Mouse (Mus musculus) v-Abl transformed pro-B cells (cell line): ENCODE results near the gene Tpmt.

Experiments
- in situ Hi-C, 2 experiments: fragments of 400-800 bp; cut with MboI; formaldehyde crosslinking; loops; one replicate each; pipeline ENCODE4 v1.15.1; 2025; ENCODE audit not compliant: unreplicated experiment in 2 of 2

Gene Tpmt

DNA sequence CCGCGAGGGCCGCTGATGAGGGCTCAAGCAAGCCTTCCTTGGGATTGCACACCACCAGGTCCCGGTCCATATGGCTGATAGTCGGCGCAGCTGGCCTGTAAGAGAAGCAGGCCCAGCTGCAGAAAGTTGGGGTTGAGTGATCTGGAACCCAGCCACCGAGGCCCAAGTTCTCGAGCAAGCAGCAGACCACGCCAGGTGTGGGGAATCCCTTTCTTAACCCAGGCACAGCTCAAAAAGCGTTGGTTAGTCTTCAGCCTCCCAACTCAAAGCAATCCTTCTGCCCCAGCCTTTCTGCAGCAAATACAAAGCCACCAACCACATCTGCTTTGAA is at the start of gene Tpmt:
Gene Tpmt (minus strand): TSS at position 121 of the 331 bp plus-strand sequence.
- in situ Hi-C loops: loop anchor here (10.0 to 25.0 kb wide), 4 partner anchors 60 to 1082 kb away; partner anchors contain the start of genes Dek (in 2 of the 2), Fam8a1 (in 2 of the 2), Nup153 (in 2 of the 2) and Atxn1 (in 1 of the 2)

DNA sequence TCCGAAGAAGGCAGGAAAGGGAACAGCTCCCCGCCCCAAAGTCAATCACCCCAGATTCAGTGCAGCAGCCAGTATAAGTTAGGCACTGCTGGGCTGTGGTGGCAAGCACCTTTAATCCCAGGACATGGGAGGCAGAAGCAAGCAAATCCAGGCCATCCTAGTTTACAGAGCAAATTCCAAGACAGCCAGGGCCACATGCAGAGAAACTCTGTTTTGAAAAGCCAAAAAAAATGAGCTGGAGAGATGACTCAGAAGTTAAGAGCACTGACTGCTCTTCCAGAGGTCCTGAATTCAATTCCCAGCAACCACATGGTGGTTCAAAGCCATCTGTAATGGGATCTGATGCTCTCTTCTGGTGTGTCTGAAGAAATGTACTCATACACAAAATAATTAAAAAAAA is 49.3 kb upstream of the Tpmt start:
- in situ Hi-C loops: no loop called here

DNA sequence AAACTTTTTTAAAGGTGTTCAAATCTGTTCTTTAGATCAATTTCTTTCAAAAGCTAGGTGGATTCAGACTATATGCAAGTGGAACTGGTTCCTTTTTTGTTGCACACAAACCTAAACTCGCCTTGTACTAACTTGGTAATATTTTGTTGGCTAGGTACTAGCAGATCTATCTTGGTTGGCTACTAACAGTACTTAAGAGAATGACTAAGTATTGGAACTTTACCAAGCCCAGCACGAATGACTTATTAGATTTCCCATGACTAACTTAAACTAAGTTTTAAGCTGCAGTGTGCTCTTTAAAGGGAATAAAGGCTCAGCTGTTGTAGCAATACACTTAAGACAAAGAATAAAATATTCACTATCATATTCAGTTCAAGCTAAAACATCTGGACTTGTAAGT is 44.7 kb upstream of the Tpmt start:
- in situ Hi-C loops: loop anchor here in 1 of 2 experiments (10.0 kb wide), 1 partner anchor 196 kb away; no protein-coding TSS in a partner anchor

DNA sequence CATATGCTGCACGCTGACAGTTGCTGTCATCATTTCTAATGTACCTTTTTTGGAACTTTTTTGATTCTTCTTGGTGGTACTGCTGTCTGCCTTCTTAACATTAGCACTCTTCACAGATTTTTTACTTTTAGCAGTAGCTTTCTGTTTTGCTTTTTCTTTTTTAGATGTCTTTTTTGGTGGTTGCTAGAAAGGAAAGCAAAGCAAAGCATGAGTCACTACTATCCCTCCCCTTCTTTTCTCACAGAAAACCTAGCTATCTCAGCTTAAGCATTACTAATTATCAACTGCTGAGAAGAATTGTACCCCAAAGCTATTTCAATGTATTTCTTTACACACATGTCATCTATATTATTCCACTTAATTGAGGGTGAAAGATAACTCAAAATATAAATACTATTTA is 43.9 kb upstream of the Tpmt start:
- in situ Hi-C loops: loop anchor here in 1 of 2 experiments (10.0 kb wide), 1 partner anchor 196 kb away; no protein-coding TSS in a partner anchor

DNA sequence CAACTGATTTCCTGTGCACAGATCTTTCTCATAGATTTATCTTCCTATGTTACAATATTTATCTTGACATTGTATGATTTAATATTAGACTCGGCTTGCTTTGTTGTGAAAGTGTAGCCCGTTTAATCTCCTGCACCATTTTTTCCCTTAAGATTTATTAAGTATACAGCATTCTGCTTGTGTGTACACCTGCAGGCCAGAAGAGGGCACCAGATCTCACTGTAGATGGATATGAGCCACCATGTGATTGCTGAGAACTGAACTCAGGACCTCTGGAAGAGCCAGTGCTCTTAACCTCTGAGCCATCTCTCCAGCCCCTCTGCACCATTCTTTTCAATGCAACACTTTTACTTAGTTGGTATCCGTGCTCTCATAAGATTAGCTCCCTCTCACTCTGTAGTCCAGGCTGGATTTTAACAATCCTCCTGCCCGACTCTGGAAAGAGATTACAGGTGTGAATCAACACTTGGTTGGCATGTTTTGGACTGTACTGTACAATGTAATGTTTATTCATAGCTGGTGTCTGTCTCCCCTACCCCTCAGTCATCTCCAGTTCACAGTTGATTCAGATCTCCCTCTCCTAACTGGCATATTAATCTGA is 36.5 kb upstream of the Tpmt start:
- in situ Hi-C loops: loop anchor here in 1 of 2 experiments (10.0 kb wide), 1 partner anchor 204 kb away; no protein-coding TSS in a partner anchor

DNA sequence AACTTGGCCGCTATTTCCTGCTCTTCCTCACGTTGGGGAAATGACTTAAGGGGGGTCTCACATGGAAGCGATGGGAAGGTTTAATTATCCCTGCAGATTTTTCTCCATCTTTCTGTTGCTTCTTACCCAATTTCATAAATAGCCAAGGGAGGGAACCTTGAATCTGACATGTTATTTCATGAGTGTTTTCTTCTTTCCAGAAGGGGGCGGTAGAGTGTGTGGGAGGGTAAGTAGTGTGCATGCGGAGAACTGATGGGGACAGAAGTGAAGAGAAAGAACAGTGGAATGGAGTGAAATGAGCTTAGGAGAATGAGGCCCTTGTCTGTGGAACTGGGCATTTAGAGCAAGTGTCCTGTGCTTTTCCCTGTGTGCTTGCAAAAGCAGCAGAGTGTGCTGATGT is 34.3 kb upstream of the Tpmt start:
- in situ Hi-C loops: loop anchor here in 1 of 2 experiments (10.0 kb wide), 1 partner anchor 206 kb away; no protein-coding TSS in a partner anchor

DNA sequence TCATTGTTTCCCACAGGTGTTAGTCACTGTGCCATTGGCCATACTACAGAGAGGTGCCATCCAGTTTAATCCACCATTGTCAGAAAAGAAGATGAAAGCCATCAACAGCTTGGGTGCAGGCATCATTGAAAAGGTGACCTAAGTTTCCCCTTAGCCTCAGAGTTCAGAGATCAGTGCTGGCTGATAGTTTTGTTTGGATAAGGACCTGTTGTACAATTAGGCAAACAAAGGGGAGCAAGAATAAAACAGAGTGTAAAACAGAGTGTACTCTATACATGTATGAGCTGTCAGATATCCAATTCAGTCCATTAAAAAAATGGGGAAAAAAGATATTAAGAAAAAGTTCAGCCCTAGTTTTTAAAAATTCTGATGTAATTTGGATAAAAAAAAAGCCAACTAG is 32.8 kb upstream of the Tpmt start:
- in situ Hi-C loops: loop anchor here in 1 of 2 experiments (10.0 kb wide), 1 partner anchor 207 kb away; no protein-coding TSS in a partner anchor

DNA sequence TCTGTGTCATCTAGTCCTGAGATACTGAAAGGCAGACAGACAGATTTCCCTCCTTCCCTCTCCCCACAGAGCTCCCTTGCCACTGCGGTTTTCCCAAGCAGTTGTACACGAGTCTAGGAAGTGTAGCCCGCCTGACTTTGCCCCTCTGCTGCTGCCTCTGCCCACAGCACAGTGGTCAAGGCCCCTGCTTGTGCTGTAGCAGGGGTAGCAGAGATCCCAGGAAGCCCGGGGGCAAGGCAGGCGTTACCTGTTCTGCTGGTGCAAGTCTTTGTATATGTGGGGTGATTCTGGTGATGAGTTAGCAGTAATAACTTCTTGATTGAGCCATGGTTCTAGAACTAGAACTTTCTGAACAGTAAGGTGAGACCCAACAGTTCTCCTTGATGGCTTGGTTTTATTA is 31.6 kb upstream of the Tpmt start:
- in situ Hi-C loops: loop anchor here in 1 of 2 experiments (10.0 kb wide), 1 partner anchor 209 kb away; no protein-coding TSS in a partner anchor

DNA sequence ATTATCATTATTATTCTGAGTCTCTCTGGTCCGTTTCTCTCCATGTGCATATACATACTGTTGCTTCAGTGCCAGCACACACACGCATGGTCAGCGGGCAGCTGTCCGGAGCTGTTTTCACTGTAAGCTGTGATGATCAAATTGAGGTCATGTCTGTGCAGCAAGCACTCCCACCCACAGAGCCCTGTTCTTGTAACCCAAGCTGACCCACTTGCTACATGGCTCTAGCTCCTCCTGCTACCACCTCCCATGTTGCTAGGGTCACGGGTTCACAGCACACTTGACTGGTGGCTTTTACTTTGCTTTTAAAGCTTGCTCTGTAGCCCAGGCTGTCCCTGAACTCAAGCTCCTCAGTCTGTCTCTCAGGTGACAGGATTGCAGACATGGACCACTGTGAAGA is 27.9 kb upstream of the Tpmt start:
- in situ Hi-C loops: loop anchor here in 1 of 2 experiments (10.0 kb wide), 1 partner anchor 212 kb away; no protein-coding TSS in a partner anchor

DNA sequence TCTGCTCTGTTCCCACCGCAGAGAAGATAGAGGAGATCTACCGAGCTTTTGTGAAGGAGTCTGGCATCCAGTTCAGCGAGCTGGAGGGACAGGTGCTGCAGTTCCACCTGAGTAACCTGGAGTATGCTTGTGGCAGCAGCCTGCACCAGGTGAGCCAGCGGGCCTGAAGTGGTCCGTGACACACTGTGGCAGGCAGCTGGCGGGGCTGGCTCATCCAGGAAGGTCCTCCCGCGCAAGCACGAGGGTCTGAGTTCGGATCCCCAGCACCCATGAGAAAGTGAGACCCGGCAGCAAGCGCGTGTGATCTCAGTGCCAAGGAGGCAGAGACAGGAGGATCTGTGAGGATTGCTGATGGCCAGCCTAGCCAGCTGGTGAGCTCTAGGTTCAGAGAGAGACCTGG is 27.3 kb upstream of the Tpmt start:
- in situ Hi-C loops: loop anchor here in 1 of 2 experiments (10.0 kb wide), 1 partner anchor 213 kb away; no protein-coding TSS in a partner anchor

DNA sequence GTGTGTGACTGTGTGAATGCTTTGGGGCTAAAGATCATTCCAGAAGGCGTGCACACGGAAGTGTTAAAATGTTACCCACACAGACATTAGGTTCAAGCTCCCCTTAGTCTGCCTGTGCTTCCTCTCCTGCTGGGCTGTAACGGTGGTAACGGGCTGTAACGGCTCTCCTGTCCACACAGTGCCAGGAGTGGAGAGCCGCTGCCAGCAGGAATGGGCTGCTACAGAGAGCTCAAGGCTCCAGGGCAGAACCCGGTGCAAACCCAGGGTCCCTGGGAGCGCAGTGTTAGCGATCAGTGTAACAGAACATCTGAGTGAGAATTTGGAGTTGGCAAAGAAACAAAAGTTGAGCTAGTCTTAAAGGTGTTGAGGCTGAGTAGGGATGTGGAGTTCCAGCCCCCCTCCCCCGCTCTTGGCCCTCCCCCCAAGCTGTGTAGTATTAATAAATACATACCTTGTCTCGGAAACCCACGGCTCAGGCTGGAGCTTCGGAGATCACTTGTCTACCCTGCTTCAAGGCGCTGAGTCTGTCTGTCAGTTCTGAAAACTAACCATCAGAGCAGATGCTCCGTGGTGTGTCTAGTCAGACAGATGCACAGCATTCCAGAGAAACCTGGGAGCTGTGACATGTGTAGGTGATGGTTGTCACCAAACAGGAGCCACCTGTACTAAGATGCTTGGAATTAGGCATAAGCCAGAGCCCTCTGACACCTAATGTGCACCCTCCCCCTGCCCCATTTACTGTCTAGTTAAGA is 26.0 kb upstream of the Tpmt start:
- in situ Hi-C loops: loop anchor here in 1 of 2 experiments (10.0 kb wide), 1 partner anchor 214 kb away; no protein-coding TSS in a partner anchor

DNA sequence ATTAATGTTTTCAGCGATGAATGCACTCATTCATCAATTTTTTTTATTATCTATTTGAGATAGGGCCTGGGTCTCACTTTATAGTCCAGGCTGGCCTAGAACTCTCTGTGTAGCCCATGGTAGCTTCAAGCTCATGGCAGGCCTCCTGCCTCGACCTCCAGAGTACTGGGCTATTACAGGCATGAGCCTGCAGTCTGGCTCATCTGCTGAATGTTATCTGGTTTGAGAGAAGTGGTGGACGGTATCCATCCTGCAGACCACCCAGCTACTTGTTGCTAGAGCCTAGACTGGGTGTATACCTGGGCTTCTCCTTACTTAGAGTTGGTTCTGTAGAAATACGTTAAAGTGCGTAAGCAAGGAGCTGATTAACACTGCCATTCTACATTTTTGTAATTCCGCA is 22.5 kb upstream of the Tpmt start:
- in situ Hi-C loops: no loop called here

DNA sequence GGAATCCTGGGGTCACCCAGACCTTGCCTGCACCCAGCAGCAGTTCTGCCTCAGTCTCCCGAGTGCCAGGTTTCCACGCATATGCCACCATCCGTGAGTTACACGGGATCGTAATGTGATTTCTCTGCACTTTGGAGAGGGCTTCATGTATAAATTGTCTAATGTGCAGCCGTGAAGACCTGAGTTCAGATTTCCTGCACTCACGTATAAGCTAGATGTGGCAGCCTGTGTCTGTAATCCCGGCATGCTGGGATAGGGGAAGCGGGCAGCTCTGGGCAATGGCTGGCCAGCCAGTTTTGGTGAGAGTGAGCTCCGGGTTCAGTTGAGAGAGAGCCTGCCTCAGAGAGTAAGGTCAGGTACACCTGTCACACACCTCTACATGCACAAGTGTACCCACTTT is 22.0 kb upstream of the Tpmt start:
- in situ Hi-C loops: no loop called here

DNA sequence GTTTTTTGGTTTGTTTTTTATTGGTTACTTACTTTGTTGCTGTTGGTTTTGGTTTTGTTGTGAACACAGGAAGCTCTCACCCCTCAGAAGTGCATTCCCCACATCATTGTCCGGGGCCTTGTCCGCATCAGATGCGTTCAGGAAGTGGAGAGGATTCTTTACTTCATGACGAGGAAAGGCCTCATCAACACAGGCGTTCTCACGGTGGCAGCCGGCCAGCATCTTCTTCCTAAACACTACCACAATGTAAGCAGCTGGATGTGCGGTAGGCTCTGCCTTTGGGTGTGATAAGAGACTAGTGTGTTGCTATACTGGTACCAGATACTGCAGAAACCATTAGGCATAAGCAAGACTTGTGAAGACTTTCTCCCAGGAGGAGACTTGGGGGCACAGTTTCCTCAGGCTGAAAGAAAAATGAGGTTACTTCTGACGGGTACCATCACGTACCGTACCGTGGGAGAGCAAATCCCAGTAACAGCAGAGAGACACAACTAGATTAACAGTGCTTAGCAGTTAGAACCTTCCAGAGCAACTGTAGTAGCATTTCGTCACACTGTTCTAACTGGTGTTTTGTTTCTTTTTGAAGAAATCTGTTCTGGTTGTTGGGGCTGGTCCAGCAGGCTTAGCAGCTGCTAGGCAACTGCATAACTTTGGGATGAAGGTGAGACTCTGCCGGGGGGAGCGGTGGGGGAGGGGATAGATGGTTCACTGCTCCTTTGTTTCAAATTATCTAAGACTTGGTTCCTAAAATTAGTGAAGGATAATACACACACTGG is 19.6 kb upstream of the Tpmt start:
- in situ Hi-C loops: no loop called here

DNA sequence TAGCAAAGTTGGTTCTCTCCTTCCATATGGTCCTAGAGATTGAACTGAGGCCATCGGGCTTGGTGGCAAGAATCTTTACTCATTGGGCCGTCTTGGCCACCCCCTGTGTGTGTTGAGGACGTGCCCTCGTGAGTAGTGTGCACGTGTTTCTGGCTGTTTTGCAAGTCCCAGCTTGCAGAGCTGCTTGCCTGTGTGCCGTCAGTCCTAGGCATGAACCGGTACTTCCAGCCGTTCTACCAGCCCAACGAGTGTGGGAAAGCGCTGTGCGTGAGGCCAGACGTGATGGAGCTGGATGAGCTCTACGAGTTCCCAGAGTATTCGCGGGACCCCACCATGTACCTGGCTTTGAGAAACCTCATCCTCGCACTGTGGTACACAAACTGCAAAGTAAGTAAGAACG is 18.2 kb upstream of the Tpmt start:
- in situ Hi-C loops: no loop called here

DNA sequence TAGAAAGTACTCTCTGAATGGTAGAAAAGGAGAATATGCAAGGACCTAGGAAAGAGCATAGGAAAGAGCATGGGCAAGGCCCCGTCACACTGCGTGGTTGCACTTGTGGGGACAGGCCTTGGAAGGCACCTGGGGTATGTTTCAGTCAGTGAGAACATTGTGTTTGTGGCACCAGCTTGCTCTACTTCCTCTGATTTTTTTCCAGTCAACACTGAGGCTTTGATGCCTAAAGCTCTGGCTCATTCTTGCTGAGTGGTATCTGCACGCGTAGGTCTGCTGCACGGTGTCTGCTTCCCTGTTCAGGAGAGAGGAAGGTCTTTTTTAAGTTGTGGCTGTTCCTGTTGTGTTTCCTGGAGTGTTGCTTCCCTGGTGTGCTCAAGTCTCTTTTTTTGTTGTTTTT is 12.2 kb upstream of the Tpmt start:
- in situ Hi-C loops: no loop called here

DNA sequence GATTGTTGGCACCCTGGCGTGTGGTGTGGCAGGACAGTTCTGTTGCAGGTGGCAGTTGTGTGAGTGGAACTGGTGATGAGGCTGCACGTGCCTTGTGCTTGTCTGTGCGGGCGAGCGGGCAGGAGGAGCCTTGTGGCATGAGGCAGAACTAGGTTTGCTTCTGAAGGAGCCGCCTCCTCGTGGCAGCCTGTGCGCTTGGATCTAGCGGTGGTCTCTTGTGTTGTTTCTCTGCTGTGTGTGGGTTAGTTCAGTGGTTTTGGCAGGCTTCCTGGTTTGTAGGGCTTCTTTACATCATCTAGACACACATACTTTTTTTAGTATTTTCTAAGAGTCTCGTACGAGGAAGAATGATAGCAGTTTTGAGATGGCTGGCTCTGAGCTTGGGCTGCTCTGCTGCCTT is 11.6 kb upstream of the Tpmt start:
- in situ Hi-C loops: no loop called here

DNA sequence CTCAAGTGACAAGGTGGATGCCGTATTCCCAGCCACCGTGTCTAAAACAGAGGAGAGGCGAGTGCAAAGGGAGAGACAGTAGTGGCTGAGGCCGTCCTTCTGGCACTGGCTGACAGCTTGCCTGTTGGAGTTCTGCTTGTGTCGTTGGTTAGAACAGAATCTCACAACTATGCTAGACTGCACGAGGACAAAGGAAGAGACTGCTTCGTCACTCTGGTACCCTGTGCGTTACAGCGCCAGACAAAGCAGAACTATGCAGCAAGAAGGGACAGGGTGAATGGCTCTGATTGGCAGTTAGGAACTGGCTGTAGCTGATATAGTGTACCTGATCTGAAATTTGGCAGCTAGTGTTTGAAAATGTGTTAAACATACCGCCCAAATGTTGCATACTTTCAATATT is 9.4 kb upstream of the Tpmt start:
- in situ Hi-C loops: no loop called here

DNA sequence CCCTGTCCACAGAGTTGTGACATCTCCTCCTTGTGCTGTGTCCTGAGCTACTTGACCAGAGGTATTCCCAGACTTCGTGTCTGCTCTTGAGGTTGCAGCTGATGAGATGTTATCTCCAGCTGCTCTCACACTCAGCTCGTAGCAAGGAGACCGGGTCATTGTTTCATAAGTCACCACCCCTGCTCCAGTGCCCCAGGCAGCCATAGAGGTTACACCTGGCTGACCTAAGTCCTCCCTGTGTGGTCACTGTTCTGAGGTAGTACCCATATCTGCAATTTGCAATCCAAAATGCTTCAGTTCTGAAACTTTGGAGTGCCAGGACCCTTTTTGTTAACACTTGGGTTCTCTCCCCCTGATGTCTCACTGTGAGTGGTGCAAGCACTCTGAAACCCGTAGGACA is 5.5 kb upstream of the Tpmt start:
- in situ Hi-C loops: no loop called here

DNA sequence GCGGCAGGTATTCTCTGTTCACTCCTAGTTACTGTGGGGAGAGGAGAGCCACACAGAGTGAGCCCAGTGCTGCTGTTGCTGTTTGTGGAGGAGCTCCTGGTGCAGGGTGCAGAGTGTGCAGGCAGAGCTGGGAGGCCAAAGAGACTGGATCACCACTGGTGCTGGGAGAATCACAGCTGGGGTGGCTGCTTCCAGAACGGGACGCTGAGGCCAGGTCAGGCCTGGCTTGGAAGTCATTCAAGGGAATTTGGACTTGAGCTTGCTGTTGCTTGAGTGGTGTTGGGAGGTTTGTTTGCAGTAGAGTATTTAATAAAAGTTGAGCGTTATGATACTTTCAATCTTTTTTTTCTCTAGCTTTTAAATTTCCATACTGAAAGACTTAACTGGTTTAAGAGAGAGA is 3.5 kb upstream of the Tpmt start:
- in situ Hi-C loops: loop anchor here (10.0 to 25.0 kb wide), 4 partner anchors 57 to 1086 kb away; partner anchors contain the start of genes Dek (in 2 of the 2), Fam8a1 (in 2 of the 2), Nup153 (in 2 of the 2) and Atxn1 (in 1 of the 2)
